Mouse (Mus musculus): ENCODE measurements at regions not wholly inside any gene's neighbourhood (a gene's known extent, or its start where the extent isn't known, plus 50 kb on each side); places are given as distances from the start of the nearest gene placed in this dataset.

DNA sequence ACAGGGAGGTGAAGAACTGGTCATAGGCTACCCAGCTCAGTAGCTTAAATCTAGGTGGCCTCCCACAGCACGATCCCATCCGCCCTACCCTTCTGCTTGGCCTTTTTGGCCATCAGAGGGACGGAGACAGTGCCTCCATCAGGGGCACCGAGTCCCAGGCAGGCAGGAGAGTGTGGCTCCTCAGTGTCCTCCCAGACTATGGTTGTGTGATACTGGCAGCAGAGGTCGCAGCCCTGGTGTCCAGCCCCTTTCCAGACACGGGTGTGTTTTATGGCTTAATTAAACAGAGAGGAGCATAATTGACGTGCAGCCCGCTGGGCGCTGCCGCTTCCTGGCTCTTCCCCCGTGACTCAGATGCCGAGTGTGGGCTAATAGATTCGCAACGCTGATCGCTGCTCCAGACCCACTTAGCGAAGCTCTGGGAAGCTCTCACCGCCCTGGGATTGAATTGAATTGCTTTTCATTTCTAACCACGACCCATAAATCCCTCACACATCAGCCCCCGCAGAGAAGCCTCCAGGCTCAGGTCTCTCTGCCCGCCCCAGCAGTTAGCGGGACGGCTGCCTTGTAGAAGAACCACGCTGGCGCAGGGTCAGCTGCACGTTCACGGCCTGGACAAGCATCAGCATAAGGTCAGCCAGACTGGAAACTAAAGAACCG, 126.9 kb downstream of the Plxna1 start:
- Histone ChIP-seq H3K4me3 (replicated peaks in 1 of 3; ENCODE audit: low read depth in 2 of 3, low read length in 2 of 3, poor library complexity in 1 of 3) (no peak overlapping the region), H3K79me2 (replicated peaks; ENCODE audit: control insufficient read depth, extremely low read depth, insufficient read depth, poor library complexity, severe bottlenecking) (no peaks in the 10 kb centered on the region), H3K36me3 (replicated peaks in 1 of 2; ENCODE audit: control insufficient read depth in 1 of 2, insufficient read depth in 1 of 2, low read length in 1 of 2) (no peaks in the 10 kb centered on the region), H3K9ac (ENCODE audit: insufficient read depth, low read depth) (no peak overlapping the region), H3K4me1 (ENCODE audit: control insufficient read depth in 1 of 2, insufficient read depth in 2 of 2) (peaks cover 8 to 13% of the 10 kb centered on the region in 2 experiments; a peak in 3 of 4 replicates), H3K27me3 (replicated peaks) (peaks cover 6% of the 10 kb centered on the region), H3K27ac (ENCODE audit: insufficient read depth, low read depth) (no peak overlapping the region), H3K9me3 (replicated peaks; ENCODE audit: low read length) (peaks cover 5% of the 10 kb centered on the region), H3K4me2 (ENCODE audit: insufficient read depth, low read depth, poor library complexity, severe bottlenecking) (no peak overlapping the region)
- no peak for DNase-seq (ENCODE audit: extremely low read depth)
- in situ Hi-C loops (cut with MboI; ENCODE audit: low pct_ligation_motif_present, low pct_unique_long_range_greater_than_20kb, low sequenced_read_pairs), result loop anchor here (25.0 kb wide), 1 partner anchor 98 kb away; no protein-coding TSS in a partner anchor
- no peak for TF ChIP-seq POLR2AphosphoS2 (IDR thresholded peaks at IDR 0.05; ENCODE audit: low read depth, low read length)
- TF ChIP-seq ZMIZ1 (IDR thresholded peaks at IDR 0.05; ENCODE audit: low read depth, low read length), result no peak
- TF ChIP-seq JUND (conservative IDR thresholded peaks at IDR 0.05; ENCODE audit: low read depth, low read length), result no peak
- no peak for TF ChIP-seq MAZ (IDR thresholded peaks at IDR 0.05; ENCODE audit: low read depth, low read length)
- dilution Hi-C loops (cut with MboI; ENCODE audit: extremely low pct_ligation_motif_present, extremely low pct_unique_long_range_greater_than_20kb, low sequenced_read_pairs), result no loop called here

DNA sequence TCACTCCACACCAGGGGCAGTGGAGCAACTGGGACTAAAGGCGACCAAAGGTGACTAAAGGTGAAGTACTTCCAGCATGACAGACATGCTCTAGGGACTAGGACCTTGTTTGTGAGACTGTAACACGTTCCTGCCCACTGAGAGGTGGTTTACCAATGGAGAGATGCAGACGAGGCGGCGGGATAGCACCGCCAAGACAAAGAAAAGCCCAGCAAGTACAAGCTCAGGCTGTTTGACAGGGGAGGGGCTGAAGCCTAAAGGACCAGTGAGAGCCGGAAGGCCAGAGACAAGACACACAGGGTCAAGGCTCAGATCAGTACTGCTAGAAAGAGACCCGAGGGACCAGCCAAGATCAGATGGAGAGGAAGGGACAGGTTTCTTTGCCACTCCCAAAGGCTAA, 126.2 kb downstream of the Plxna1 start:
- dilution Hi-C loops (cut with MboI; ENCODE audit: extremely low pct_ligation_motif_present, extremely low pct_unique_long_range_greater_than_20kb, low sequenced_read_pairs), result no loop called here
- H3K27me3 ChIP-seq (replicated peaks), result peaks cover 6% of the 10 kb centered on the region

DNA sequence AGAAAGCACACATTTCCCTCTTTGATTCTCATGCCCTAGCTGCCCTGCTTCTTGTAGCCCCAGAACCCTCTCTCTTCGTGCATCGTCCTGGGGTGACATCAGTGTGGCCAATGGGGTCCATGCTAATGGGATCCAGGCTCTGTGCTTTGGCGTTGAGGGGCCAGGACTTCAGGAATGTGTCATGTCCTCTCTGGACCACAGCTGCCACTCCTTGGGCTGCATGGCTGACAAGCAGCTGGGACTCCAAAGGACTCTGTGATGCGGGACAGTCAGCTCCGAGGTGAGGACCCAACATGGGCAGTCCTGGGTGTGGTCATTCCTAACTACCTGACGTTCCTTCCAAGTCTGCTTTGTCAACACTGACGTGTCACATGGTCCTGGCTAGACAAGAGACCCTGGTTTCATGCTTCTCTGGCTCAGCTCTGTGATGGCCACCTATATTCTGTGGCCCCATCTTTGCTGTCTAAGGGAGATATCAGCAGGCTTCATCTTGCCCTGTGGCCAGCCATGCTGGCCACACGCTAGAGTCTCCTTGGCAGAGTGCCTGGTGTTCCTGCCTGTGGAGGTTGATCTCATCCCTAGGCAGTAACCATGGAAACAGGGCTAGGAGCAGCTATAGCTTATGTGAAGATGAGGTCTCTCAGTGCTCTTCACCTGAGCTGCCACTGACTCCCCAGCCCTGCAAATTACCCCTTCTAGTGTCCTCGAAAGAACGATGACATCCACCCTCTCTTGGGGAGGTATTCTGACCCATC, 125.4 kb downstream of the Plxna1 start:
- in situ Hi-C loops (cut with MboI; ENCODE audit: low pct_ligation_motif_present, low pct_unique_long_range_greater_than_20kb, low sequenced_read_pairs), result loop anchor here (25.0 kb wide), 1 partner anchor 100 kb away; no protein-coding TSS in a partner anchor
- H3K79me2 ChIP-seq (replicated peaks; ENCODE audit: control insufficient read depth, extremely low read depth, insufficient read depth, poor library complexity, severe bottlenecking), result no peaks in the 10 kb centered on the region
- H3K4me3 ChIP-seq (replicated peaks in 1 of 3; ENCODE audit: low read depth in 2 of 3, low read length in 2 of 3, poor library complexity in 1 of 3), result no peak overlapping the region
- peaks cover 6% of the 10 kb centered on the region for H3K9me3 ChIP-seq (replicated peaks; ENCODE audit: low read length)
- TF ChIP-seq ETS1 (conservative IDR thresholded peaks at IDR 0.05; ENCODE audit: low read depth, low read length) (no peak), MAFK (IDR thresholded peaks at IDR 0.05; ENCODE audit: insufficient replicate concordance, low read length) (no peak)
- H3K27me3 ChIP-seq (replicated peaks), result peaks cover 6% of the 10 kb centered on the region
- H3K4me1 ChIP-seq (ENCODE audit: control insufficient read depth in 1 of 2, insufficient read depth in 2 of 2), result peaks cover 8 to 13% of the 10 kb centered on the region in 2 experiments; a peak in 3 of 4 replicates
- no peak overlapping the region for H3K4me2 ChIP-seq (ENCODE audit: insufficient read depth, low read depth, poor library complexity, severe bottlenecking)
- H3K9ac ChIP-seq (ENCODE audit: insufficient read depth, low read depth), result no peak overlapping the region
- no peak for DNase-seq (ENCODE audit: extremely low read depth)
- dilution Hi-C loops (cut with MboI; ENCODE audit: extremely low pct_ligation_motif_present, extremely low pct_unique_long_range_greater_than_20kb, low sequenced_read_pairs), result no loop called here
- no peak overlapping the region for H3K27ac ChIP-seq (ENCODE audit: insufficient read depth, low read depth)
- no peaks in the 10 kb centered on the region for H3K36me3 ChIP-seq (replicated peaks in 1 of 2; ENCODE audit: control insufficient read depth in 1 of 2, insufficient read depth in 1 of 2, low read length in 1 of 2)

More for the DNA sequence above, 126.2 kb downstream of the Plxna1 start:
- Histone ChIP-seq H3K4me3 (replicated peaks in 1 of 3; ENCODE audit: low read depth in 2 of 3, low read length in 2 of 3, poor library complexity in 1 of 3) (no peak overlapping the region), H3K9ac (ENCODE audit: insufficient read depth, low read depth) (no peak overlapping the region), H3K79me2 (replicated peaks; ENCODE audit: control insufficient read depth, extremely low read depth, insufficient read depth, poor library complexity, severe bottlenecking) (no peaks in the 10 kb centered on the region), H3K9me3 (replicated peaks; ENCODE audit: low read length) (no peaks in the 10 kb centered on the region), H3K27ac (ENCODE audit: insufficient read depth, low read depth) (no peak overlapping the region), H3K4me1 (ENCODE audit: control insufficient read depth in 1 of 2, insufficient read depth in 2 of 2) (peaks cover 8 to 13% of the 10 kb centered on the region in 2 experiments; a peak in 3 of 4 replicates), H3K4me2 (ENCODE audit: insufficient read depth, low read depth, poor library complexity, severe bottlenecking) (no peak overlapping the region), H3K36me3 (replicated peaks in 1 of 2; ENCODE audit: control insufficient read depth in 1 of 2, insufficient read depth in 1 of 2, low read length in 1 of 2) (no peaks in the 10 kb centered on the region)
- in situ Hi-C loops (cut with MboI; ENCODE audit: low pct_ligation_motif_present, low pct_unique_long_range_greater_than_20kb, low sequenced_read_pairs), result loop anchor here (25.0 kb wide), 1 partner anchor 99 kb away; no protein-coding TSS in a partner anchor
- no peak for TF ChIP-seq ETS1 (conservative IDR thresholded peaks at IDR 0.05; ENCODE audit: low read depth, low read length)
- TF ChIP-seq JUND (conservative IDR thresholded peaks at IDR 0.05; ENCODE audit: low read depth, low read length), result no peak
- DNase-seq (ENCODE audit: extremely low read depth), result no peak

Measured in CH12.LX (cell line).